Mouse (Mus musculus) kidney, adult 2 months (tissue): ENCODE measurements around the gene Fkbpl. TPM values are rescaled to one million over a fixed set of nuclear protein-coding genes. Genes with fewer than 3 reads are reported as not detected.
A peak's percentile ranks its signal among the peaks of the same experiment; 100 is the strongest.

ENCODE experiments used
- DNase-seq: peaks from one replicate; pipeline ENCODE4 v3.0.0; 2021
- H3K27ac ChIP-seq: fragments of 200-500 bp; 2 replicates; pipeline ENCODE4 v1.5.1; 2012; ENCODE audit warnings: low read depth, low read length, control low read depth, inconsistent platforms; ENCODE audit not compliant: insufficient read depth
- H3K27me3 ChIP-seq: fragments of 200-500 bp; replicated peaks from 2 replicates; pipeline ENCODE4 v1.6.1; 2012; ENCODE audit warnings: mild to moderate bottlenecking, moderate library complexity, low read length, inconsistent platforms; ENCODE audit not compliant: control insufficient read depth, insufficient read depth
- H3K36me3 ChIP-seq: fragments of 200-500 bp; 2 replicates; pipeline ENCODE4 v1.6.1; 2012; ENCODE audit warnings: mild to moderate bottlenecking, moderate library complexity, low read length, inconsistent platforms; ENCODE audit not compliant: control insufficient read depth, insufficient read depth
- H3K4me1 ChIP-seq: fragments of 200-500 bp; 2 replicates; pipeline ENCODE4 v1.6.1; 2011; ENCODE audit warnings: low read length; ENCODE audit not compliant: control insufficient read depth, insufficient read depth
- H3K4me3 ChIP-seq: fragments of 200-500 bp; 2 replicates; pipeline ENCODE4 v1.5.1; 2011; ENCODE audit warnings: mild to moderate bottlenecking, low read depth, low read length, control low read depth; ENCODE audit not compliant: insufficient read depth
- CTCF ChIP-seq: fragments of 200-500 bp; conservative IDR thresholded peaks from 2 replicates; pipeline ENCODE4 v1.5.1; 2011; ENCODE audit warnings: low read depth, mild to moderate bottlenecking, control low read depth, low read length, moderate library complexity, mixed read lengths; ENCODE audit not compliant: insufficient read depth, insufficient read length
- POLR2A ChIP-seq: fragments of 200-500 bp; IDR thresholded peaks from one replicate; pipeline ENCODE4 v1.6.1; 2011; ENCODE audit warnings: low read depth, low read length, control low read depth
- WGBS: fragments of 180-500 bp; shearing (Covaris S2); methylation state at CpG from one replicate; pipeline ENCODE4 v1.1.7; 2018; 5-methylcytosine and 5-hydroxymethylcytosine counted together
- polyA plus RNA-seq: library from polyadenylated mRNA; depleted of rRNA; stranded (reverse); fragments of >200 nt; gene quantifications from 2 replicates; pipeline ENCODE4 v1.2.3, GENCODE M21; 2012; rRNA removed

Fkbpl gene
- polyA plus RNA-seq = 5.5 and 5.8 TPM in 2 replicates

- H3K27ac ChIP-seq = peak within 1 kb of the TSS; percentile 66
- no peak for TF ChIP-seq CTCF
- TF ChIP-seq POLR2A = no peak
- WGBS = under 1% methylated on average over 16 of the region's 16 CpGs
- H3K27me3 ChIP-seq = no peaks in the 10 kb centered on the region
- peak within 1 kb of the TSS; percentile 79 for H3K4me3 ChIP-seq
- H3K4me1 ChIP-seq = peaks cover 3% of the 10 kb centered on the region; the same call in 1 of the 2 replicates
- DNase-seq = peak; percentile 99
- H3K36me3 ChIP-seq = no peaks in the 10 kb centered on the region
Measured at GRCm38 (mm10) chr17:34644608-34645007, at the start of gene Fkbpl. Fkbpl (plus strand) TSS chr17:34644764.

DNA sequence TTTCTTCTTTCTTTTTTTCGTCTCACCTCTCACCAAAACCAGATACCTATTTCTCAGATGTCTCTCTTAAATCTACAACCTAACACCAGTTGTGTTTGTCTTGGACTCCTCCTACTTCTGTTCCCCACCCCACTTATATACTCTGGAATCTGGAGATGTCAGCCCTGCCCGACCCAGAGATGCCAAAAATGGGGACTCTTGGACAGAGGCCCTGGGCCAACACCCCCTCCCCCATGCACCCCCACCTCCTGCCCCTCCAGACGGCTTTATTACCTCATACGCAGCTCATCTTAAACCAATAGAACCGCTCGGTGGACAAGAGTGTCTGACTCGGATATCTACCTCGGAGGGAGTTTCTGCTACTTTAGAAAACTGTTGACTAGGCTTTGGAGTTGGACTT lies 48.5 kb upstream of the Fkbpl start:
- Histone ChIP-seq H3K4me3 (no peak overlapping the region), H3K36me3 (peaks cover 4% of the 10 kb centered on the region; the same call in 1 of the 2 replicates), H3K4me1 (peaks cover 7% of the 10 kb centered on the region), H3K27ac (no peak overlapping the region), H3K27me3 (no peaks in the 10 kb centered on the region)
- no peak for TF ChIP-seq CTCF
- no peak for TF ChIP-seq POLR2A
- 66% methylated on average over 8 of the region's 8 CpGs for WGBS
- no peak for DNase-seq

- peaks cover 9% of the 10 kb centered on the region for H3K4me1 ChIP-seq
Measured at GRCm38 (mm10) chr17:34597566-34598095, 46.9 kb upstream of the Fkbpl start, which contains the start of gene Ager. Ager (plus strand) TSS chr17:34597862.

GRCm38 (mm10) chr17:34599891-34600290 lies 44.7 kb upstream of the Fkbpl start:
- TF ChIP-seq POLR2A (no peak), CTCF (no peak)
- H3K36me3 ChIP-seq = peaks cover 4% of the 10 kb centered on the region; the same call in 1 of the 2 replicates
- H3K4me1 ChIP-seq = peaks cover 14% of the 10 kb centered on the region; the same call in 1 of the 2 replicates
- H3K27ac ChIP-seq = no peak overlapping the region
- no peak for DNase-seq
- no peak overlapping the region for H3K4me3 ChIP-seq
- H3K27me3 ChIP-seq = no peaks in the 10 kb centered on the region
- WGBS = 75% methylated on average over 9 of the region's 9 CpGs

More at GRCm38 (mm10) chr17:34597566-34598095, 46.9 kb upstream of the Fkbpl start, which contains the start of gene Ager:
- 22% methylated on average over 6 of the region's 6 CpGs for WGBS
- TF ChIP-seq POLR2A (no peak), CTCF (no peak)
- Histone ChIP-seq H3K27me3 (no peaks in the 10 kb centered on the region), H3K4me3 (no peak within 1 kb of the TSS), H3K36me3 (peaks cover 4% of the 10 kb centered on the region; the same call in 1 of the 2 replicates), H3K27ac (no peak within 1 kb of the TSS)
- no peak for DNase-seq

DNA sequence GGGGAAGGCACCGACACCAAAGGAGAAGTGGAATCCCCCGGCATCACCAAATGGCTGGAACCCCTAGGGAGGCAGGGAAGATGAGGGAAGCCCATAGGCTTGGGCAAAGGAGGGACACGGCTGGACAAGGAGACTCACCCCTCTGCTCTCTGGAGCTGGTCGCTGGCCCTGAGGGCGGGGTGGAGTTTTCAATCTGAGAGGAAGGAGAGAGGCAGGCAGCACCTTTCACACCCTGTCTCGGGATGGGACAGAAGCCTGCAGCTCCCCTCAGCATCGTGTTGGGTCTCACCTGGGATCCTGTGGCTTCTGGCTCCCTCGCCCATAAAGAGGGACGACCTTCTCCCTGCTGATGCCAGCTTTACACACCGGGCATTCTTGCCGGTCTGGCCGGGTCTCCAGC lies 42.8 kb upstream of the Fkbpl start:
- H3K4me3 ChIP-seq = no peak overlapping the region
- 79% methylated on average over 12 of the region's 12 CpGs for WGBS
- DNase-seq = no peak

GRCm38 (mm10) chr17:34603375-34604060 lies 41.0 kb upstream of the Fkbpl start, which contains the start of gene Rnf5:
Rnf5 (minus strand) TSS chr17:34603690.
- Histone ChIP-seq H3K27me3 (no peaks in the 10 kb centered on the region), H3K27ac (peak within 1 kb of the TSS; percentile 97), H3K4me3 (peak within 1 kb of the TSS; percentile 93), H3K36me3 (no peaks in the 10 kb centered on the region), H3K4me1 (peaks cover 26% of the 10 kb centered on the region)
- DNase-seq = peak; percentile 100
- TF ChIP-seq POLR2A (peak; percentile 28), CTCF (no peak)
- under 1% methylated on average over 30 of the region's 30 CpGs for WGBS

More for the DNA sequence above, 42.8 kb upstream of the Fkbpl start:
- Histone ChIP-seq H3K4me1 (peaks cover 20% of the 10 kb centered on the region; the same call in 1 of the 2 replicates), H3K36me3 (no peaks in the 10 kb centered on the region), H3K27ac (no peak overlapping the region), H3K27me3 (no peaks in the 10 kb centered on the region)
- TF ChIP-seq POLR2A (no peak), CTCF (no peak)

- TF ChIP-seq POLR2A (peak; percentile 91), CTCF (no peak)
- H3K36me3 ChIP-seq = no peaks in the 10 kb centered on the region
- DNase-seq = peak; percentile 100
- H3K27me3 ChIP-seq = no peaks in the 10 kb centered on the region
- H3K27ac ChIP-seq = peak within 1 kb of the TSS; percentile 97
- peak within 1 kb of the TSS; percentile 93 for H3K4me3 ChIP-seq
- peaks cover 31% of the 10 kb centered on the region for H3K4me1 ChIP-seq
- WGBS = under 1% methylated on average over 34 of the region's 35 CpGs
Measured at GRCm38 (mm10) chr17:34604061-34604508, 40.5 kb upstream of the Fkbpl start, which contains the start of gene Agpat1. Agpat1 (plus strand) TSS chr17:34604262.
